Mouse (Mus musculus): ENCODE results near the gene Prl6a1.

Gene Prl6a1

GRCm38 (mm10) chr13:27312334-27313225 is at the start of gene Prl6a1:
Gene Prl6a1, plus strand, starts transcription at chr13:27312627.
- no peak for DNase-seq (ENCODE audit: low spot score in 2 of 2)

GRCm38 (mm10) chr13:27334989-27335388 is 22.6 kb downstream of the Prl6a1 start:
- no peak for DNase-seq (ENCODE audit: low spot score in 2 of 2)

GRCm38 (mm10) chr13:27342733-27343275 is 30.4 kb downstream of the Prl6a1 start:
- no peak for DNase-seq (ENCODE audit: low spot score in 2 of 2)

DNA sequence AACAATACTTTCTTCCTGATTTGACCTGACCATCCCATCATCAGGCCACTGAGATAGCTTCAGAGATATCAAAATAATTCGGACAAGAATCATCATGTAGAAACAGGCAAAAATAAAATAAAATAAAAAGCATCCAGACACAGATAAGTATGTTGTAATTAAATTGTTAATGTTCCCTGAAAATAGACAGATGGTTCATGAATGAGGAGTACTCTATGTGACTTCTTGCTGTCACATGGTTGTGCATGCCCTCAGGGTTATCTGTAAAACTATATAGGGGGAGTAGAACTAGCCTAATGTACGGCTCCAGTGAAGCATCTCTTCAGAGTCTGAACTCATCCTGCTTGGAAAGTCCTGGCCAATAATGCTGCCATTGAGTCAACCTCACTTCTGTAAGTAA is 32.9 kb downstream of the Prl6a1 start, which contains the start of gene Prl8a2:
Prl8a2 (plus strand) TSS at position 301 of the 400 bp plus-strand sequence.
- no peak for DNase-seq (ENCODE audit: low spot score in 2 of 2)

Measured in natural killer cell, adult 2 months (primary cell).